Mouse (Mus musculus) layer of hippocampus, postnatal 36 days (tissue): ENCODE measurements around the gene Zbtb42. TPM values are rescaled to one million over a fixed set of nuclear protein-coding genes. Genes with fewer than 3 reads are reported as not detected.

Experiments used
- DNase-seq, 2 experiments: peaks; one replicate each; pipeline ENCODE4 v3.0.0; 2022
- total RNA-seq, 2 experiments: library from RNA; stranded (reverse); gene quantifications; 2 replicates each; pipeline ENCODE4 v1.2.3; 2021

The Zbtb42 gene
- under 1 TPM; 0.37 to 0.38 TPM for total RNA-seq

DNA sequence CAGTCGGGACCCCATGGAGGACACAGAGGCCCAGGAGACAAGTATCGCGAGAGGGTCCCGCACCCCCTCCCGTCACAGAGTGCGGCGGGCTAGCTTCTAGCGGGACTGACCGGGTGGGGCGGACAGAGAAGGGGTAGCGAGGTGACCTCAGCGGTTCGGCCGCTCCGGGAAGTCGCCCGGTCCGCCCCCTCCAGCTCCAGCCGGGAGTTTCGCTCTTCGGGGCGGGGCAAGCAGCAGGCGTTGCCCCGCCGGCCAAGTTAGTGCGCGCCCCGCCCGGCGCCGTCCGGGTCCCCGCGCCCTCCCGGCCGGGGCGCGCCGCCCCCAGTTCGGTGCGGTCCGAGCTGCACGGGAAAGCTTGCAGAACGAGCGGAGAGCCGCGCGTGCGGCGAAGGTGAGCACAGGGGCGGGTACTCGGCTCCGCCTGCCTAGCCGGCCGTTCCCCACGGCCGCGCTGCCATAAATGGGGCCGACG is at the start of gene Zbtb42:
Zbtb42 (plus strand) TSS at position 274 of the 472 bp plus-strand sequence.
- DNase-seq, result no peak

GRCm38 (mm10) chr12:112628928-112629721 is 49.5 kb upstream of the Zbtb42 start:
- no peak for DNase-seq

- no peak for DNase-seq
Observed at GRCm38 (mm10) chr12:112630029-112630428, 48.6 kb upstream of the Zbtb42 start.

GRCm38 (mm10) chr12:112630796-112631195 is 47.8 kb upstream of the Zbtb42 start:
- no peak for DNase-seq

DNA sequence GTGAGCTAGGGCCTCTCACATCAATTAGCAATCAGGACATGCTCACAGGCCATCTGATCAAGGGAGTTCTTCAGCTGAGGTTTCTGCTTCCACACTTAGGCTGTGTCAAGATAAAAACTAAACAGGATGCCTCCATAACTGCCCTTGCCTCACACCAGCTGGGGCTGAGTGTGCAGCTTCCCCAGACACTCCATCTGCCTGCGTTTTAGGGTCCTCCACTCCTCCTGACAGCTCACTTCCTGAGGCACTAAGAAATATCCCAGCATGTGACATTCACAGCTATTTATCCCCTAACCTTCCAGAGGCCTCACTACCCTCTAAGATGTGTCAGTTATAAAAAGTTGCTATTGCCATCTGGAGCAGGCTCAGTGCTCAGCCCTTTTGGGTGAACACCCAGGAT is 47.2 kb upstream of the Zbtb42 start:
- no peak for DNase-seq

GRCm38 (mm10) chr12:112632084-112632777 is 46.4 kb upstream of the Zbtb42 start:
- DNase-seq, result no peak

- DNase-seq, result no peak
Observed at GRCm38 (mm10) chr12:112632907-112633306, 45.7 kb upstream of the Zbtb42 start.

GRCm38 (mm10) chr12:112633686-112634085 is 44.9 kb upstream of the Zbtb42 start:
- no peak for DNase-seq

- DNase-seq, result no peak
Observed at GRCm38 (mm10) chr12:112639526-112639925, 39.1 kb upstream of the Zbtb42 start.

- no peak for DNase-seq
Observed at GRCm38 (mm10) chr12:112643126-112643525, 35.5 kb upstream of the Zbtb42 start.

- DNase-seq, result peak; percentile 97 to 98
Observed at GRCm38 (mm10) chr12:112644180-112644854, 34.3 kb upstream of the Zbtb42 start, which contains the start of gene Siva1. Gene Siva1, plus strand, starts transcription at chr12:112644679.

- peak in 1 of 2 experiments; percentile 58 for DNase-seq
Observed at GRCm38 (mm10) chr12:112644855-112645506, 33.6 kb upstream of the Zbtb42 start.

DNA sequence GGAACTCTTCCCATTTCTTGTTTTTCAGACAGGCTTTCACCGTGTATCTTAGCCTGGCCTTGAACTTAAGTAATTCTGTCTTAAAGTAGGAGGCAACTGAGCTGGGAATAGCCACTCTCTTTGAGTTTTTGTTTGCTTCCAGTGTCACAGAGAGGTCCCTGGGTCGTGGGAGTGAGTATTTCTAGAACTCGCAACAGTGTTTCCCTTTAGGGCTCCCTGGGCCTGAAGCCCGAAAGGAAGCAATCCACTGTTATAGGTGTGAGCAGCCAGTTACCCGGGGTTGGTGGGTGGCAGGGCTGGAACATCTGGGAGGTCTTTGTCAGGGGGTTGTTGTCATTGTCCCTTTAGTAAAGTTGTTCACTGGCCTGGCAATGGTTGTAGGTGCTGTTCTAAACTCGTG is 32.5 kb upstream of the Zbtb42 start:
- DNase-seq, result no peak

DNA sequence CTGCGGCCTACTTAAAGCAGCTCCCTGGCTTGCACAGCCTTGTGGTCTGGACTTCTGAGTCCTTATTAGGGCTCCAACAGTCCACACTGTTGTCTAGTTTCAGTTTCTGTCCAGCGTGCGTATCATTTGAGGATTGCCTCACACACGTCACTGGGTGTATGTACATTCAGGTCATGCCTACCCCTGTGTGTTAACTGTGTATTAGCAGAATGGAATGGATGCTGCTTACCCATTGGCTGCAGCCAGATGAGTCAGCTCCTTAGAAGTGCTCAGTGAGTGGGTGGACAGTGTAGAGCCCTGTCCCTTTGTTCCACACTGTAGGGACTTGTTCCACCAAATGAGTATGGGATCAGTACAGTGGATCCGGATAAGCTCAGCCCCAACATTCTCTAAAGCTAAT is 30.5 kb upstream of the Zbtb42 start:
- DNase-seq, result no peak

DNA sequence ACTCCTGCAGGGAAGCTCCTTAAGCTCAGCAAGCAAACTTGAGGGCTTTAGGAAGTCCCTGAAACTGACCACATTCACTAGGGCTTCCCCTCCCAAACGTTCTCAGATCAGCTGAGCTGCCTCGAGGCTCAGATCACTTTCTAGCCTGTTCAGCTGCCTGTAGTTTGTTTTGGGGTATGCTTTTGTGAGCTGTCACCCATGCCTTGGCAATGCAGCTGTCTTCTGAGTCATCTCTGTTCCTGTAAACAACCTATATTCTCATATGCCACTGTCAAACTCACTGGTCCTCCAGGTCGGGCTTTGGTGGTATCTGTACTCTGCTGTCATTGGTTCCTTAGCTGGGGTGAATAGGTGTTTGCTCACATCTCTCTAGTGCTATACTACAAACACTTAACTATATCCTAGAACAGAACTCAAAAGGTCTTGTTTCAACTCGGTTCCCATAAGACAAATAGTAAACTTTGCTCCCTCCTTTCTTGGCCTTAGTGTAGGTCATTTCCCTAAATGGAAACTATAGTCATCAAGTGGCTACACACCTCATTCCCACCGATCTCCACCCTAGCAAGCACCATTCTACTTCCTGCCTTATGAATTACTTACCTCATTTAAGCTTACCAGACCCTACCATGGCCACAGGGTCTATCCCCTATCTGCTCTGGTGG is 26.7 kb upstream of the Zbtb42 start:
- DNase-seq, result no peak

GRCm38 (mm10) chr12:112653157-112653824 is 25.3 kb upstream of the Zbtb42 start:
- DNase-seq, result peak; percentile 76 to 82

DNA sequence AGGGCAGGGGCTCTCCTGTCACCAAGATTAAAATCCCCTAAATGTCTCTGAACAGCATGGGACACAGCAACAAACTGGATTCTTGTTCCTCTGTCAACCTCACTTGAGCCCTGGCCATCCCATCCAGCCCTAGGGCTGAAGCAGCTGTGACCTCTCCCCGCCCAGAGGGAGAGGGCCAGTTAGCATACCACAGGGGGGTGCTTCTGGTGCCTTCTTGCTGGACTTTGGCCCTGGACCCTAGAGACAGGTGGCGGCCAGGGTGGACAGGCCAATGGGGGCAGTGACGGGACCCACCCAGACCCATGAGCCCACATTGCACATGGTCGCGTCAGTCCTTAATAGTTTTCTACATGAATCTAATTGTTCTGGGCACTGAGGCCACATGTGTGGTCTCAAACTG is 24.6 kb upstream of the Zbtb42 start:
- DNase-seq, result no peak

GRCm38 (mm10) chr12:112658619-112659018 is 20.0 kb upstream of the Zbtb42 start:
- no peak for DNase-seq

GRCm38 (mm10) chr12:112659109-112659508 is 19.5 kb upstream of the Zbtb42 start:
- DNase-seq, result peak in 1 of 2 experiments; percentile 51

DNA sequence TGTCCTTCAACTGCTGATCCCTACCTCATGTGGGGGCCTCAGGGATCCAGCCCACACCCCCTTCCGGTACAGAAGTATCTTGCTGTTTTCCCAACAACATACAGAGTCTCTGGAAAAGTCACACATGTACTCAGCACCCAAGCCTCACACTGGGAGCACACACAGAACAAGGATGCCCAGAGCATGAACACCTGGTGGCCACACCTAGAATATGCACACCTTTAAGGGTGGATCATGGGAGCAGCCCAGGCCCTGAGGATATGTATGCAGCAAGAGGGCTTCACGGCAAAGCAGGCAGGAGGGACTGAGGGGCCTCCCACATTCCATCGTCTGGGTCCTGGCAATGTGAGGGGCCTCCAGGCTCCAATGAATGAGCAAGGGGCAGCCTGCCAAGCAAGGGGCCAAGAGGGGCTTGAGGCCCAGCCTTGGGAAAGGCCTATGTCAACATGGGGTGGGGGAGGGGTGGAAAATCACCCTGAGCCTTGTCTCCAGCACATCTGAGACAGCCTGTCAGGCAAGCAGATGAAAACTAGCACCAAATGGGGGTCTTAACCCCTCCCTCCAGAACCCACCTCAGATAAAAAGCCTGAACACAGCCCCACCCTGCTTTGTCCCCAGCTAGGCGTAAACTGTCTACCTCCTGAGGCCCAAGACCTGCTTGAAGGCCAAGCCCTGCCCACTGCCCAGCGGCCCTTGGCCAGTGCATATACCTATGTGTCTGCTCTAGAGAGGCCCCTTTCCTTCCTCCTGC is 17.9 kb upstream of the Zbtb42 start:
- DNase-seq, result no peak

DNA sequence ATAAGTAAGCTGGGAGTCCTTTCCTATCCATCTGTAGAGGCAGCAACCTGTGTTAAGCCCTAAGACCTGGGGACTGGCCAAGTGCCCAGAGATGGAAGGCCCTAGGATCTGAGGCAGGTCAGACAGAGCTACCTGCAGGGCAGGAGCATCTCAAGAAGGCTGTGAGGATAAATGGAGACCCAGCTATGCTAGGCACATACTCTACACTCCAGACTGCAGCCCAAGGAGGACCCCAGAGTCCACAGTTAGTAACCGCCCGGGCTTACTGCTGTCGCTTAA is 17.4 kb upstream of the Zbtb42 start:
- no peak for DNase-seq
